Mouse (Mus musculus): ENCODE results near the gene Dgki. TPM values are rescaled to one million over a fixed set of nuclear protein-coding genes. Genes with fewer than 3 reads are reported as not detected.

Gene Dgki
- polyA plus RNA-seq, 1 experiment, result 7.5 TPM

GRCm38 (mm10) chr6:36950648-36951047 lies 349.3 kb downstream of the Dgki start:
- 42% methylated on average over 3 of the region's 3 CpGs for WGBS
- Histone ChIP-seq H3K4me3 (replicated peaks; ENCODE audit: insufficient read depth, low read depth, low read length) (no peak overlapping the region), H3K27ac (ENCODE audit: insufficient read depth, low read length) (no peak overlapping the region), H3K27me3 (ENCODE audit: control insufficient read depth, insufficient read depth, low read length) (no peaks in the 10 kb centered on the region), H3K4me1 (ENCODE audit: control insufficient read depth, insufficient read depth, low read length) (no peaks in the 10 kb centered on the region)
- TF ChIP-seq POLR2A (IDR thresholded peaks at IDR 0.05; ENCODE audit: borderline replicate concordance, insufficient read depth, low read length) (no peak), CTCF (IDR thresholded peaks at IDR 0.05; ENCODE audit: borderline replicate concordance, insufficient read depth, low read depth, low read length) (no peak)
- DNase-seq, result no peak

- Histone ChIP-seq H3K27ac (ENCODE audit: insufficient read depth, low read length) (no peak overlapping the region), H3K27me3 (ENCODE audit: control insufficient read depth, insufficient read depth, low read length) (no peaks in the 10 kb centered on the region), H3K4me3 (replicated peaks; ENCODE audit: insufficient read depth, low read depth, low read length) (no peak overlapping the region), H3K4me1 (ENCODE audit: control insufficient read depth, insufficient read depth, low read length) (no peaks in the 10 kb centered on the region)
- no peak for TF ChIP-seq POLR2A (IDR thresholded peaks at IDR 0.05; ENCODE audit: borderline replicate concordance, insufficient read depth, low read length)
- TF ChIP-seq CTCF (IDR thresholded peaks at IDR 0.05; ENCODE audit: borderline replicate concordance, insufficient read depth, low read depth, low read length), result no peak
- 88% methylated on average over 5 of the region's 5 CpGs for WGBS
- DNase-seq, result no peak
Measured at GRCm38 (mm10) chr6:36947861-36948260, 352.1 kb downstream of the Dgki start.

GRCm38 (mm10) chr6:36937527-36937926 lies 362.5 kb downstream of the Dgki start:
- no peak overlapping the region for H3K27ac ChIP-seq (ENCODE audit: insufficient read depth, low read length)
- H3K4me3 ChIP-seq (replicated peaks; ENCODE audit: insufficient read depth, low read depth, low read length), result no peak overlapping the region
- whole genome bisulfite sequencing, result 59% methylated on average over 2 of the region's 2 CpGs
- no peak for DNase-seq
- no peaks in the 10 kb centered on the region for H3K27me3 ChIP-seq (ENCODE audit: control insufficient read depth, insufficient read depth, low read length)
- no peaks in the 10 kb centered on the region for H3K4me1 ChIP-seq (ENCODE audit: control insufficient read depth, insufficient read depth, low read length)
- TF ChIP-seq CTCF (IDR thresholded peaks at IDR 0.05; ENCODE audit: borderline replicate concordance, insufficient read depth, low read depth, low read length) (no peak), POLR2A (IDR thresholded peaks at IDR 0.05; ENCODE audit: borderline replicate concordance, insufficient read depth, low read length) (no peak)

- Histone ChIP-seq H3K27ac (ENCODE audit: insufficient read depth, low read length) (no peak overlapping the region), H3K27me3 (ENCODE audit: control insufficient read depth, insufficient read depth, low read length) (no peaks in the 10 kb centered on the region), H3K4me3 (replicated peaks; ENCODE audit: insufficient read depth, low read depth, low read length) (no peak overlapping the region), H3K4me1 (ENCODE audit: control insufficient read depth, insufficient read depth, low read length) (no peaks in the 10 kb centered on the region)
- TF ChIP-seq CTCF (IDR thresholded peaks at IDR 0.05; ENCODE audit: borderline replicate concordance, insufficient read depth, low read depth, low read length) (no peak), POLR2A (IDR thresholded peaks at IDR 0.05; ENCODE audit: borderline replicate concordance, insufficient read depth, low read length) (no peak)
- DNase-seq, result no peak
- WGBS, result 97% methylated on average over 4 of the region's 4 CpGs
Measured at GRCm38 (mm10) chr6:36936816-36937215, 363.2 kb downstream of the Dgki start.

GRCm38 (mm10) chr6:36931473-36931872 lies 368.5 kb downstream of the Dgki start:
- Histone ChIP-seq H3K27ac (ENCODE audit: insufficient read depth, low read length) (no peak overlapping the region), H3K4me3 (replicated peaks; ENCODE audit: insufficient read depth, low read depth, low read length) (no peak overlapping the region), H3K27me3 (ENCODE audit: control insufficient read depth, insufficient read depth, low read length) (no peaks in the 10 kb centered on the region; the same call in 1 of the 2 replicates), H3K4me1 (ENCODE audit: control insufficient read depth, insufficient read depth, low read length) (no peaks in the 10 kb centered on the region; the same call in 1 of the 2 replicates)
- 67% methylated on average over 4 of the region's 4 CpGs for WGBS
- TF ChIP-seq CTCF (IDR thresholded peaks at IDR 0.05; ENCODE audit: borderline replicate concordance, insufficient read depth, low read depth, low read length), result no peak
- TF ChIP-seq POLR2A (IDR thresholded peaks at IDR 0.05; ENCODE audit: borderline replicate concordance, insufficient read depth, low read length), result no peak
- no peak for DNase-seq

- no peak for DNase-seq
- Histone ChIP-seq H3K27ac (ENCODE audit: insufficient read depth, low read length) (no peak overlapping the region), H3K27me3 (ENCODE audit: control insufficient read depth, insufficient read depth, low read length) (no peaks in the 10 kb centered on the region; the same call in 1 of the 2 replicates), H3K4me3 (replicated peaks; ENCODE audit: insufficient read depth, low read depth, low read length) (no peak overlapping the region), H3K4me1 (ENCODE audit: control insufficient read depth, insufficient read depth, low read length) (peaks cover 6% of the 10 kb centered on the region; the same call in 1 of the 2 replicates)
- TF ChIP-seq POLR2A (IDR thresholded peaks at IDR 0.05; ENCODE audit: borderline replicate concordance, insufficient read depth, low read length), result no peak
- no peak for TF ChIP-seq CTCF (IDR thresholded peaks at IDR 0.05; ENCODE audit: borderline replicate concordance, insufficient read depth, low read depth, low read length)
- WGBS, result 89% methylated on average over 2 of the region's 2 CpGs
Measured at GRCm38 (mm10) chr6:36929781-36930180, 370.2 kb downstream of the Dgki start.

- WGBS, result 7% methylated on average over 4 of the region's 4 CpGs
- Histone ChIP-seq H3K27me3 (ENCODE audit: control insufficient read depth, insufficient read depth, low read length) (no peaks in the 10 kb centered on the region; the same call in 1 of the 2 replicates), H3K27ac (ENCODE audit: insufficient read depth, low read length) (no peak overlapping the region), H3K4me3 (replicated peaks; ENCODE audit: insufficient read depth, low read depth, low read length) (no peak overlapping the region), H3K4me1 (ENCODE audit: control insufficient read depth, insufficient read depth, low read length) (peaks cover 6% of the 10 kb centered on the region; the same call in 1 of the 2 replicates)
- DNase-seq, result peak; percentile 45 to 80
- no peak for TF ChIP-seq CTCF (IDR thresholded peaks at IDR 0.05; ENCODE audit: borderline replicate concordance, insufficient read depth, low read depth, low read length)
- no peak for TF ChIP-seq POLR2A (IDR thresholded peaks at IDR 0.05; ENCODE audit: borderline replicate concordance, insufficient read depth, low read length)
Measured at GRCm38 (mm10) chr6:36926455-36926854, 373.5 kb downstream of the Dgki start.

GRCm38 (mm10) chr6:36922006-36922405 lies 378.0 kb downstream of the Dgki start:
- DNase-seq, result no peak
- 97% methylated on average over 4 of the region's 4 CpGs for WGBS
- no peak overlapping the region for H3K4me3 ChIP-seq (replicated peaks; ENCODE audit: insufficient read depth, low read depth, low read length)
- peaks cover 6% of the 10 kb centered on the region; the same call in 1 of the 2 replicates for H3K4me1 ChIP-seq (ENCODE audit: control insufficient read depth, insufficient read depth, low read length)
- no peak overlapping the region for H3K27ac ChIP-seq (ENCODE audit: insufficient read depth, low read length)
- TF ChIP-seq CTCF (IDR thresholded peaks at IDR 0.05; ENCODE audit: borderline replicate concordance, insufficient read depth, low read depth, low read length) (no peak), POLR2A (IDR thresholded peaks at IDR 0.05; ENCODE audit: borderline replicate concordance, insufficient read depth, low read length) (no peak)
- no peaks in the 10 kb centered on the region for H3K27me3 ChIP-seq (ENCODE audit: control insufficient read depth, insufficient read depth, low read length)

Data from cerebellum, adult 2 months (tissue).